11 mouse cellular contexts compared by ENCODE assay signal in genomic region chr5:32102971-32103431, GRCm38 (mm10). TPM values are rescaled to one million over a fixed set of nuclear protein-coding genes. Genes with fewer than 3 reads are reported as not detected.
A peak's percentile ranks its signal among the peaks of the same experiment; 100 is the strongest.
DNase-seq lines count a peak whose midpoint lies in the region; ATAC-seq lines count a peak whose summit lies in the region.
"Had no signal": no experiment of that assay in that cellular context is flagged by ENCODE, and none has a peak within 500 bp of the region (broad histone marks: within the 10 kb centered on the region; RNA-seq: fewer than 3 reads in every experiment).

No protein-coding gene starts in this region.

- H3K9me3 ChIP-seq in forebrain, embryonic 10.5 days, result no peaks in the 10 kb centered on the region
- H3K9me3 ChIP-seq in forebrain, embryonic 13.5 days (replicated peaks), result no peaks in the 10 kb centered on the region
- H3K9me3 ChIP-seq in heart, embryonic 13.5 days, result no peaks in the 10 kb centered on the region
- no peaks in the 10 kb centered on the region for H3K9me3 ChIP-seq in hindbrain, embryonic 14.5 days (ENCODE audit: control insufficient read depth, low read length)

- H3K4me1 ChIP-seq in forebrain, embryonic 10.5 days, result peaks cover 10% of the 10 kb centered on the region
- peaks cover 10% of the 10 kb centered on the region for H3K4me1 ChIP-seq in forebrain, embryonic 13.5 days
- peaks cover 20% of the 10 kb centered on the region for H3K4me1 ChIP-seq in heart, embryonic 13.5 days
- H3K4me1 ChIP-seq in hindbrain, embryonic 14.5 days (replicated peaks; ENCODE audit: control insufficient read depth, insufficient read depth, low read length), result no peaks in the 10 kb centered on the region

- H3K4me3 ChIP-seq in forebrain, embryonic 10.5 days, result no peak overlapping the region
- H3K4me3 ChIP-seq in forebrain, embryonic 13.5 days, result no peak overlapping the region
- no peak overlapping the region for H3K4me3 ChIP-seq in heart, embryonic 13.5 days
- no peak overlapping the region for H3K4me3 ChIP-seq in hindbrain, embryonic 14.5 days (replicated peaks; ENCODE audit: low read length)
- H3K4me3 ChIP-seq: erythroblast, embryonic 14.5 days had no signal

- no peak overlapping the region for H3K4me2 ChIP-seq in forebrain, embryonic 13.5 days
- H3K4me2 ChIP-seq in heart, embryonic 13.5 days, result no peak overlapping the region
- no peak overlapping the region for H3K4me2 ChIP-seq in hindbrain, embryonic 14.5 days (replicated peaks)

- H3K36me3 ChIP-seq in forebrain, embryonic 10.5 days (replicated peaks), result no peaks in the 10 kb centered on the region
- H3K36me3 ChIP-seq in forebrain, embryonic 13.5 days (ENCODE audit: poor library complexity, severe bottlenecking), result no peaks in the 10 kb centered on the region
- no peaks in the 10 kb centered on the region for H3K36me3 ChIP-seq in heart, embryonic 13.5 days
- no peaks in the 10 kb centered on the region for H3K36me3 ChIP-seq in hindbrain, embryonic 14.5 days (replicated peaks; ENCODE audit: control insufficient read depth, insufficient read depth)

- DNase-seq in forebrain, embryonic 10.5 days (ENCODE audit: extremely low spot score, low spot score), result no peak
- peak; percentile 43 for DNase-seq in urinary bladder, postnatal 14 days (ENCODE audit: low spot score)
- DNase-seq in urinary bladder, postnatal 10 days (ENCODE audit: low spot score), result no peak
- peak; percentile 55 for DNase-seq in testis, postnatal 10 days (ENCODE audit: low spot score)
- DNase-seq in frontal cortex, adult 2 months (ENCODE audit: extremely low spot score in 1 of 2, low spot score in 1 of 2), result no peak
- DNase-seq in hindbrain, embryonic 14.5 days (ENCODE audit: low spot score), result no peak
- DNase-seq: layer of hippocampus, adult 9-11 months; spleen, adult 18-20 months had no signal

- no peak overlapping the region for H3K9ac ChIP-seq in forebrain, embryonic 13.5 days
- H3K9ac ChIP-seq in heart, embryonic 13.5 days, result peak overlapping the region; percentile 61; the same call in 1 of the 2 replicates
- no peak overlapping the region for H3K9ac ChIP-seq in hindbrain, embryonic 14.5 days

- no peaks in the 10 kb centered on the region for H3K27me3 ChIP-seq in forebrain, embryonic 10.5 days (ENCODE audit: poor library complexity, severe bottlenecking)
- H3K27me3 ChIP-seq in forebrain, embryonic 13.5 days, result no peaks in the 10 kb centered on the region
- no peaks in the 10 kb centered on the region; the same call in 1 of the 2 replicates for H3K27me3 ChIP-seq in heart, embryonic 13.5 days (replicated peaks)
- no peaks in the 10 kb centered on the region for H3K27me3 ChIP-seq in hindbrain, embryonic 14.5 days (ENCODE audit: control insufficient read depth, insufficient read depth, low read length)

- 85% methylated on average over 6 of the region's 6 CpGs for WGBS in forebrain, embryonic 10.5 days
- WGBS in forebrain, embryonic 13.5 days, result 84% methylated on average over 6 of the region's 6 CpGs
- WGBS in heart, embryonic 13.5 days, result 80% methylated on average over 6 of the region's 6 CpGs
- 81% methylated on average over 6 of the region's 6 CpGs for WGBS in hindbrain, embryonic 14.5 days

- no peak for ATAC-seq in forebrain, embryonic 13.5 days
- ATAC-seq in heart, embryonic 13.5 days (ENCODE audit: extremely low read depth, insufficient number of reproducible peaks, low FRiP score, low TSS enrichment), result no peak
- no peak for ATAC-seq in hindbrain, embryonic 14.5 days (ENCODE audit: low FRiP score)

- peak overlapping the region; percentile 0; the same call in 1 of the 2 replicates for H3K27ac ChIP-seq in forebrain, embryonic 10.5 days
- no peak overlapping the region for H3K27ac ChIP-seq in forebrain, embryonic 13.5 days
- H3K27ac ChIP-seq in heart, embryonic 13.5 days (replicated peaks), result 0 out of 2 replicates have a peak overlapping the region, but pooled peaks have one; percentile 12
- no peak overlapping the region for H3K27ac ChIP-seq in hindbrain, embryonic 14.5 days

RNA-seq across cellular contexts. Expression of gene Fosl2, which starts 32.6 kb away (rescaled TPM):
- 0.32 and 0.60 TPM in 2 replicates for polyA plus RNA-seq in forebrain, embryonic 10.5 days (2016; fragmentation: Nextera tagmentation; extraction: Ambion mirVana)
- polyA plus RNA-seq in forebrain, embryonic 13.5 days (2015; fragmentation: Nextera tagmentation; extraction: Ambion mirVana), result 0.59 and 0.66 TPM in 2 replicates
- 2.0 TPM in 2 replicates for polyA plus RNA-seq in heart, embryonic 13.5 days (2015; fragmentation: Nextera tagmentation; extraction: Ambion mirVana)
- 12.1 and 17.9 TPM in 2 replicates for polyA plus RNA-seq in frontal cortex, adult 2 months (2012; rRNA removed)
- 0.80 and 1.1 TPM in 2 replicates for polyA plus RNA-seq in hindbrain, embryonic 14.5 days (2014; fragmentation: Nextera tagmentation; extraction: Ambion mirVana)

Comparison
In these comparisons a context has a peak if more than half of its experiments do, and no peak if none do; other contexts are left out.
1. DNase-seq: peak in urinary bladder, postnatal 14 days (single experiment) and testis, postnatal 10 days (single experiment); none in forebrain, embryonic 10.5 days (single experiment), urinary bladder, postnatal 10 days (single experiment), frontal cortex, adult 2 months (0 of 2) and hindbrain, embryonic 14.5 days (single experiment).
2. H3K27ac ChIP-seq: peak in forebrain, embryonic 10.5 days (single experiment) and heart, embryonic 13.5 days (single experiment); none in forebrain, embryonic 13.5 days (single experiment) and hindbrain, embryonic 14.5 days (single experiment).